Mouse (Mus musculus) CH12.LX (cell line): ENCODE measurements around the gene Cacna1s. TPM values are rescaled to one million over a fixed set of nuclear protein-coding genes. Genes with fewer than 3 reads are reported as not detected.

Experiments used
- DNase-seq: peaks from one replicate; pipeline ENCODE4 v3.0.0-alpha.2; 2013; ENCODE audit errors: extremely low read depth
- H3K27ac ChIP-seq: 2 replicates; pipeline ENCODE4 v1.5.1; 2012; ENCODE audit warnings: low read depth, mild to moderate bottlenecking, control low read depth, moderate library complexity; ENCODE audit not compliant: insufficient read depth
- H3K27me3 ChIP-seq: replicated peaks from 2 replicates; pipeline ENCODE3; 2012; ENCODE audit warnings: inconsistent platforms
- H3K36me3 ChIP-seq, 2 experiments: replicated peaks in 1 of 2; 2 replicates each; pipeline versions ENCODE3 to v1.6.1; 2012; ENCODE audit warnings: inconsistent platforms in 1 of 2, low read length in 1 of 2, mild to moderate bottlenecking in 1 of 2, mixed read lengths in 1 of 2, moderate library complexity in 1 of 2; ENCODE audit not compliant: control insufficient read depth in 1 of 2, insufficient read depth in 1 of 2
- H3K4me1 ChIP-seq, 2 experiments: 2 replicates each; pipeline ENCODE4 v1.6.1; 2012; ENCODE audit warnings: inconsistent platforms in 1 of 2, moderate library complexity in 1 of 2; ENCODE audit not compliant: insufficient read depth in 2 of 2, control insufficient read depth in 1 of 2
- H3K4me2 ChIP-seq: 2 replicates; pipeline ENCODE4 v1.6.1; 2012; ENCODE audit warnings: low read depth, mild to moderate bottlenecking, control low read depth; ENCODE audit not compliant: poor library complexity, insufficient read depth, severe bottlenecking
- H3K4me3 ChIP-seq, 3 experiments: fragments of 150-350 bp in 1 of 3; sonication (generic) in 1 of 3; replicated peaks in 1 of 3; 2 replicates each; pipeline versions ENCODE3 to v1.5.1; 2011 to 2012; ENCODE audit warnings: low read depth in 2 of 3, low read length in 2 of 3, mild to moderate bottlenecking in 2 of 3, moderate library complexity in 2 of 3, control low read depth in 1 of 3, improper control_type of control experiment in 1 of 3, inconsistent platforms in 1 of 3, mixed read lengths in 1 of 3; ENCODE audit not compliant: poor library complexity in 1 of 3
- H3K79me2 ChIP-seq: replicated peaks from 2 replicates; pipeline ENCODE4 v1.6.1; 2012; ENCODE audit warnings: mild to moderate bottlenecking, moderate library complexity; ENCODE audit not compliant: control insufficient read depth, poor library complexity, insufficient read depth, severe bottlenecking; ENCODE audit errors: extremely low read depth
- H3K9ac ChIP-seq: 2 replicates; pipeline ENCODE4 v1.6.1; 2012; ENCODE audit warnings: low read depth, mild to moderate bottlenecking, control low read depth, moderate library complexity; ENCODE audit not compliant: insufficient read depth
- H3K9me3 ChIP-seq: replicated peaks from 2 replicates; pipeline ENCODE3; 2012; ENCODE audit warnings: low read length, inconsistent platforms, mixed read lengths
- CHD1 ChIP-seq: IDR thresholded peaks from 2 replicates; pipeline ENCODE4 v1.6.1; 2012; ENCODE audit warnings: low read depth, low read length, improper control_type of control experiment, inconsistent platforms
- CHD2 ChIP-seq: IDR thresholded peaks from 2 replicates; pipeline ENCODE4 v1.6.1; 2011; ENCODE audit warnings: low read length, improper control_type of control experiment
- E2F4 ChIP-seq: IDR thresholded peaks from 2 replicates; pipeline ENCODE4 v1.6.1; 2011; ENCODE audit warnings: low read depth, low read length, improper control_type of control experiment; ENCODE audit not compliant: insufficient replicate concordance
- JUND ChIP-seq: conservative IDR thresholded peaks from 2 replicates; pipeline ENCODE4 v1.6.1; 2011; ENCODE audit warnings: low read depth, low read length, improper control_type of control experiment
- MAFK ChIP-seq: IDR thresholded peaks from 2 replicates; pipeline ENCODE4 v1.6.1; 2011; ENCODE audit warnings: low read length, improper control_type of control experiment; ENCODE audit not compliant: insufficient replicate concordance
- MAX ChIP-seq: IDR thresholded peaks from 2 replicates; pipeline ENCODE4 v1.6.1; 2011; ENCODE audit warnings: low read length, improper control_type of control experiment
- MXI1 ChIP-seq: IDR thresholded peaks from 2 replicates; pipeline ENCODE4 v1.6.1; 2011; ENCODE audit warnings: mild to moderate bottlenecking, low read depth, low read length, improper control_type of control experiment
- NRF1 ChIP-seq: IDR thresholded peaks from 2 replicates; pipeline ENCODE4 v1.6.1; 2014; ENCODE audit warnings: low read depth, mild to moderate bottlenecking, inconsistent platforms, low read length, improper control_type of control experiment, moderate library complexity
- POLR2A ChIP-seq: IDR thresholded peaks from 2 replicates; pipeline ENCODE4 v1.6.1; 2011; ENCODE audit warnings: low read depth, mild to moderate bottlenecking, improper control_type of control experiment, low read length
- POLR2AphosphoS2 ChIP-seq: IDR thresholded peaks from 2 replicates; pipeline ENCODE4 v1.6.1; 2011; ENCODE audit warnings: low read depth, low read length, improper control_type of control experiment
- RAD21 ChIP-seq: IDR thresholded peaks from 2 replicates; pipeline ENCODE4 v1.6.1; 2011; ENCODE audit warnings: low read depth, mild to moderate bottlenecking, low read length, improper control_type of control experiment, moderate library complexity
- TCF12 ChIP-seq: IDR thresholded peaks from 2 replicates; pipeline ENCODE4 v1.6.1; 2014; ENCODE audit warnings: low read depth, mild to moderate bottlenecking, inconsistent platforms, low read length, improper control_type of control experiment
- USF1 ChIP-seq: IDR thresholded peaks from 2 replicates; pipeline ENCODE4 v1.6.1; 2014; ENCODE audit warnings: low read depth, mild to moderate bottlenecking, inconsistent platforms, low read length, improper control_type of control experiment
- ZC3H11A ChIP-seq: IDR thresholded peaks from 2 replicates; pipeline ENCODE4 v1.6.1; 2012; ENCODE audit warnings: low read depth, mild to moderate bottlenecking, inconsistent platforms, low read length, improper control_type of control experiment
- dilution Hi-C: fragments of 300-500 bp; cut with MboI; formaldehyde crosslinking; loops from 2 replicates; pipeline ENCODE4 v1.14.3; 2020; ENCODE audit warnings: low sequenced_read_pairs; ENCODE audit not compliant: extremely low pct_unique_long_range_greater_than_20kb, extremely low pct_ligation_motif_present
- in situ Hi-C: fragments of 300-500 bp; cut with MboI; formaldehyde crosslinking; loops from 3 replicates; pipeline ENCODE4 v1.14.3; 2019; ENCODE audit warnings: low sequenced_read_pairs, low pct_ligation_motif_present, low pct_unique_long_range_greater_than_20kb, mixed read lengths
- polyA plus RNA-seq: library from polyadenylated mRNA; unstranded; fragments of >175 nt; gene quantifications from 2 replicates; pipeline ENCODE4 v1.2.1, GENCODE M21; 2012; ENCODE audit warnings: low read depth; ENCODE audit not compliant: insufficient read length
- total RNA-seq, 2 experiments: library from RNA; depleted of rRNA; stranded (reverse); fragments of 300-350 nt in 1 of 2; fragments of >200 nt in 1 of 2; gene quantifications; 2 replicates each; pipeline ENCODE4 v1.2.3; 2012 to 2014

The Cacna1s gene
- total and polyA plus RNA-seq, 3 experiments = 33.9 to 90.0 (median 61.7) TPM

- no peak for TF ChIP-seq ZC3H11A
- TF ChIP-seq MXI1 = no peak
- TF ChIP-seq NRF1 = no peak
Measured at GRCm38 (mm10) chr1:136143514-136143913, 91.0 kb downstream of the Cacna1s start.

GRCm38 (mm10) chr1:136149702-136150101 lies 97.2 kb downstream of the Cacna1s start:
- no peak for DNase-seq
- H3K4me3 ChIP-seq = no peak overlapping the region
- H3K9ac ChIP-seq = no peak overlapping the region
- no peaks in the 10 kb centered on the region for H3K79me2 ChIP-seq
- dilution Hi-C loops = no loop called here
- no peak overlapping the region for H3K27ac ChIP-seq
- no peaks in the 10 kb centered on the region for H3K27me3 ChIP-seq
- H3K4me2 ChIP-seq = no peak overlapping the region
- in situ Hi-C loops = no loop called here
- H3K4me1 ChIP-seq = peaks cover 0 to 6% of the 10 kb centered on the region in 2 experiments; a peak in 2 of 4 replicates
- H3K9me3 ChIP-seq = no peaks in the 10 kb centered on the region
- TF ChIP-seq MAFK = no peak
- TF ChIP-seq E2F4 = no peak
- no peak for TF ChIP-seq POLR2AphosphoS2
- TF ChIP-seq TCF12 = no peak
- peaks cover 89 to 97% of the 10 kb centered on the region in 2 experiments for H3K36me3 ChIP-seq

More at GRCm38 (mm10) chr1:136143514-136143913, 91.0 kb downstream of the Cacna1s start:
- in situ Hi-C loops = no loop called here
- Histone ChIP-seq H3K27me3 (no peaks in the 10 kb centered on the region), H3K36me3 (peaks cover 39 to 57% of the 10 kb centered on the region in 2 experiments), H3K4me1 (peaks cover 31 to 50% of the 10 kb centered on the region in 2 experiments), H3K9ac (no peak overlapping the region), H3K4me3 (no peak overlapping the region), H3K27ac (no peak overlapping the region), H3K79me2 (peaks cover 19% of the 10 kb centered on the region; the same call in 1 of the 2 replicates), H3K4me2 (no peak overlapping the region), H3K9me3 (no peaks in the 10 kb centered on the region)
- dilution Hi-C loops = no loop called here
- DNase-seq = no peak

- TF ChIP-seq JUND = no peak
- no peak for TF ChIP-seq POLR2AphosphoS2
- TF ChIP-seq USF1 = no peak
- TF ChIP-seq CHD2 = no peak
- no peak for TF ChIP-seq ZC3H11A
- TF ChIP-seq CHD1 = no peak
- no peak for TF ChIP-seq POLR2A
- TF ChIP-seq RAD21 = no peak
- no peak for TF ChIP-seq MAX
- no peak for TF ChIP-seq E2F4
- Histone ChIP-seq H3K79me2 (no peaks in the 10 kb centered on the region), H3K36me3 (peaks cover 86 to 99% of the 10 kb centered on the region in 2 experiments), H3K27me3 (no peaks in the 10 kb centered on the region), H3K4me2 (no peak overlapping the region), H3K27ac (no peak overlapping the region), H3K4me3 (no peak overlapping the region), H3K4me1 (peaks cover 0 to 6% of the 10 kb centered on the region in 2 experiments; a peak in 2 of 4 replicates), H3K9me3 (no peaks in the 10 kb centered on the region), H3K9ac (no peak overlapping the region)
- DNase-seq = no peak
- dilution Hi-C loops = no loop called here
- in situ Hi-C loops = no loop called here
Measured at GRCm38 (mm10) chr1:136151371-136151770, 98.8 kb downstream of the Cacna1s start.
